In the genomic region with DNA sequence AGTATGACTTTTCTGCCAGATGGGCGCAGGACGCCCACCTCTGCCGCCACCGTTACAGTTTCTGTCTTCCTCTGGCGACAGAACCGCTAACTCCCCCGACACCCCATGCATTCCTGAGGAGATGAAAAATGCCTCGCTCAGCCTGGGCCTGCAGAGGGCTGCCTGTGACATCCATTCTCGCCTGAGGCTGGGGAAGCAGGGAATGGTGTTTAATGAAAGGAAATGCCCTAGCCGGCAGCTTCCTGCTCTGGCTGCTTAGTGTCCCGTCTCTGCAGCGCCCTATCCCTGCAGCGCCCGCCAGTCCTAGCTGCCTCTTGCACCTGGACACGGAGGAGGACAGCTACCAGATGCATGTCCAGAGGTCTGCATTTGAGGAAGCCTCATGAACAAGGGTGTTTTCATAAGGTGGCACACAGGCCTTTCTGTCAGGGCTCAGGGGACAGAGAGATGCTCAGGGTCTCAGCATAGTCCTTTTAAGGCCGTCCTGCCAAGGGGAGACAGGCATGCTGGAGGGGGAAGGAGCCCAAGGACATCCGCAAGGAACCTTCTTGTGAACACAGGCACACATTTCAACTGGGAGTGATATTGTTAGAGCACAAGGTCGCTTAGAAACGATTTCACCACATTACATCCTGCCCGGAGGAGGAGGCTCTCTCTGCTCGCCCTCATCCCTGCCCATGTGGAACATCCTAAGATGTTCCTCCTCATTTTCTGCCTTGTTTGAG, we compare ENCODE assay signal across 7 mouse cellular contexts. TPM values are rescaled to one million over a fixed set of nuclear protein-coding genes. Genes with fewer than 3 reads are reported as not detected.
A peak's percentile ranks its signal among the peaks of the same experiment; 100 is the strongest.
DNase-seq lines count a peak whose midpoint lies in the region; ATAC-seq and TF ChIP-seq lines count a peak whose summit lies in the region.

No protein-coding gene starts in this region.

- H3K9me3 ChIP-seq in CH12.LX (replicated peaks; ENCODE audit: low read length) (no peaks in the 10 kb centered on the region), ES-Bruce4 (replicated peaks; ENCODE audit: control insufficient read depth, insufficient read depth, low read length, poor library complexity, severe bottlenecking) (no peaks in the 10 kb centered on the region)
- H3K9me3 ChIP-seq in forebrain, postnatal 0 days (ENCODE audit: low read length), result no peaks in the 10 kb centered on the region
- H3K9me3 ChIP-seq in neural tube, embryonic 14.5 days (ENCODE audit: control insufficient read depth, low read length), result no peaks in the 10 kb centered on the region

- H3K9ac ChIP-seq in CH12.LX (ENCODE audit: insufficient read depth, low read depth) (no peak overlapping the region), ES-Bruce4 (ENCODE audit: low read depth, poor library complexity, severe bottlenecking) (no peak overlapping the region; the same call in 1 of the 2 replicates)
- peak overlapping the region; percentile 46 for H3K9ac ChIP-seq in forebrain, postnatal 0 days
- peak overlapping the region; percentile 54 for H3K9ac ChIP-seq in neural tube, embryonic 14.5 days (replicated peaks; ENCODE audit: low read depth, low read length)

- TF ChIP-seq CTCF in CH12.LX (conservative IDR thresholded peaks at IDR 0.05 in 1 of 2, IDR thresholded peaks at IDR 0.05 in 1 of 2; ENCODE audit: low read depth in 2 of 2, low read length in 2 of 2), result no peak
- TF ChIP-seq CTCF in ES-Bruce4 (IDR thresholded peaks at IDR 0.05; ENCODE audit: low read depth, low read length), result no peak
- TF ChIP-seq CTCF in forebrain, postnatal 0 days (IDR thresholded peaks at IDR 0.05; ENCODE audit: low read depth), result peak; percentile 41; the same call in 1 of the 2 replicates

- H3K27ac ChIP-seq in CH12.LX (ENCODE audit: insufficient read depth, low read depth) (no peak overlapping the region), ES-Bruce4 (ENCODE audit: insufficient read depth, low read length) (no peak overlapping the region)
- H3K27ac ChIP-seq in forebrain, postnatal 0 days (ENCODE audit: low read depth, low read length), result peak overlapping the region; percentile 76
- H3K27ac ChIP-seq in neural tube, embryonic 14.5 days (ENCODE audit: low read depth, low read length), result peak overlapping the region; percentile 74

- peak; percentile 64 for ATAC-seq in forebrain, postnatal 0 days
- ATAC-seq in neural tube, embryonic 14.5 days (ENCODE audit: low read depth), result peak; percentile 60; the same call in 1 of the 2 replicates
- ATAC-seq in granulocyte monocyte progenitor cell, adult 5-6 weeks (replicated peaks; ENCODE audit: poor library complexity, severe bottlenecking), result no peak

- dilution Hi-C loops in CH12.LX (cut with MboI; ENCODE audit: extremely low pct_ligation_motif_present, extremely low pct_unique_long_range_greater_than_20kb, low sequenced_read_pairs), result no loop called here

- TF ChIP-seq POLR2A in CH12.LX (IDR thresholded peaks at IDR 0.05; ENCODE audit: low read depth, low read length) (no peak), ES-Bruce4 (IDR thresholded peaks at IDR 0.05; ENCODE audit: insufficient read depth, low read length) (no peak)

- TF ChIP-seq RAD21 in CH12.LX (IDR thresholded peaks at IDR 0.05; ENCODE audit: low read depth, low read length), result no peak

- peaks cover 3 to 12% of the 10 kb centered on the region in 2 experiments; a peak in 3 of 4 replicates for H3K4me1 ChIP-seq in CH12.LX (ENCODE audit: control insufficient read depth in 1 of 2, insufficient read depth in 2 of 2)
- H3K4me1 ChIP-seq in ES-Bruce4 (ENCODE audit: control insufficient read depth, insufficient read depth, low read length), result no peaks in the 10 kb centered on the region
- peaks cover 17% of the 10 kb centered on the region for H3K4me1 ChIP-seq in forebrain, postnatal 0 days (ENCODE audit: insufficient read depth)
- peaks cover 18% of the 10 kb centered on the region for H3K4me1 ChIP-seq in neural tube, embryonic 14.5 days (ENCODE audit: control insufficient read depth, insufficient read depth, low read length)

- H3K36me3 ChIP-seq in CH12.LX (replicated peaks in 1 of 2; ENCODE audit: control insufficient read depth in 1 of 2, insufficient read depth in 1 of 2, low read length in 1 of 2) (no peaks in the 10 kb centered on the region), ES-Bruce4 (ENCODE audit: control insufficient read depth, insufficient read depth, low read length, poor library complexity, severe bottlenecking) (no peaks in the 10 kb centered on the region)
- no peaks in the 10 kb centered on the region for H3K36me3 ChIP-seq in forebrain, postnatal 0 days (ENCODE audit: insufficient read depth)
- no peaks in the 10 kb centered on the region for H3K36me3 ChIP-seq in neural tube, embryonic 14.5 days (ENCODE audit: control insufficient read depth, insufficient read depth, low read length)

- peak overlapping the region; percentile 9; the same call in 1 of the 2 replicates for H3K4me2 ChIP-seq in CH12.LX (ENCODE audit: insufficient read depth, low read depth, poor library complexity, severe bottlenecking)
- H3K4me2 ChIP-seq in forebrain, postnatal 0 days (ENCODE audit: low read depth), result peak overlapping the region; percentile 59
- H3K4me2 ChIP-seq in neural tube, embryonic 14.5 days (ENCODE audit: low read depth, low read length), result peak overlapping the region; percentile 58

- no peak overlapping the region for H3K4me3 ChIP-seq in CH12.LX (replicated peaks in 1 of 3; ENCODE audit: low read depth in 2 of 3, low read length in 2 of 3, poor library complexity in 1 of 3)
- H3K4me3 ChIP-seq in ES-Bruce4 (ENCODE audit: low read depth, low read length), result peak overlapping the region; percentile 19; the same call in 1 of the 2 replicates
- peak overlapping the region; percentile 28 for H3K4me3 ChIP-seq in forebrain, postnatal 0 days (ENCODE audit: low read depth, low read length)
- peak overlapping the region; percentile 26 for H3K4me3 ChIP-seq in neural tube, embryonic 14.5 days (ENCODE audit: low read depth, low read length)

- H3K27me3 ChIP-seq in CH12.LX (replicated peaks) (peaks cover 93% of the 10 kb centered on the region), ES-Bruce4 (ENCODE audit: control insufficient read depth, insufficient read depth, low read length, poor library complexity, severe bottlenecking) (no peaks in the 10 kb centered on the region)
- no peaks in the 10 kb centered on the region for H3K27me3 ChIP-seq in forebrain, postnatal 0 days (ENCODE audit: insufficient read depth, low read length)
- no peaks in the 10 kb centered on the region for H3K27me3 ChIP-seq in neural tube, embryonic 14.5 days (ENCODE audit: control insufficient read depth, insufficient read depth, low read length)

- H3K79me2 ChIP-seq in CH12.LX (replicated peaks; ENCODE audit: control insufficient read depth, extremely low read depth, insufficient read depth, poor library complexity, severe bottlenecking), result no peaks in the 10 kb centered on the region

- no peak for DNase-seq in CH12.LX (ENCODE audit: extremely low read depth)
- DNase-seq in forebrain, postnatal 0 days, result peak; percentile 70
- peak; percentile 88 for DNase-seq in layer of hippocampus, adult 9-11 months
- DNase-seq in adrenal gland, adult 8-10 months, result no peak

- TF ChIP-seq EP300 in CH12.LX (IDR thresholded peaks at IDR 0.05; ENCODE audit: low read length) (no peak), ES-Bruce4 (IDR thresholded peaks at IDR 0.05; ENCODE audit: insufficient read depth, low read depth, low read length) (no peak)

- WGBS in forebrain, postnatal 0 days, result 11% methylated on average over 21 of the region's 21 CpGs
- 11% methylated on average over 21 of the region's 21 CpGs for WGBS in neural tube, embryonic 14.5 days

- in situ Hi-C loops in CH12.LX (cut with MboI; ENCODE audit: low pct_ligation_motif_present, low pct_unique_long_range_greater_than_20kb, low sequenced_read_pairs), result no loop called here

TF ChIP-seq in CH12.LX, 34 proteins besides CTCF, POLR2A, EP300 and RAD21 (continues in another document):
- no peak for TF ChIP-seq USF2 (conservative IDR thresholded peaks at IDR 0.05; ENCODE audit: low read depth, low read length)

RNA-seq across cellular contexts. Expression of a gene that starts 13.7 kb away (rescaled TPM):
- not detected in 2 replicates for total RNA-seq in CH12.LX (2012; rRNA removed)
- total RNA-seq in CH12.LX (2014; rRNA removed), result not detected in 2 replicates
- not detected in 2 replicates for polyA plus RNA-seq in CH12.LX (2012; ENCODE audit: insufficient read length, low read depth)
- polyA plus RNA-seq in ES-Bruce4 (2011; ENCODE audit: insufficient read depth, insufficient read length, low read depth, missing spikeins), result 0.32 and 0.48 TPM in 2 replicates
- 26.6 and 27.4 TPM in 2 replicates for total RNA-seq in forebrain, postnatal 0 days (2014; rRNA removed)
- 20.8 and 22.6 TPM in 2 replicates for polyA plus RNA-seq in forebrain, postnatal 0 days (2015; fragmentation: Nextera tagmentation; extraction: Ambion mirVana)
- polyA plus RNA-seq in neural tube, embryonic 14.5 days (2014; fragmentation: Nextera tagmentation; extraction: Ambion mirVana), result 12.8 and 17.5 TPM in 2 replicates
- total RNA-seq in granulocyte monocyte progenitor cell, adult 5-6 weeks (2014; fragmentation: Nextera tagmentation), result 1.1 TPM in 1 of 2 replicates, not detected in the other
- not detected in 2 replicates for total RNA-seq in granulocyte monocyte progenitor cell, adult 5-6 weeks (2017)
- total RNA-seq in adrenal gland, adult 8-10 months (2022), result 1 to 10 TPM in 3 of 4 experiments, under 1 TPM in 1; 0.92 to 2.6 (median 1.2) TPM

RNA-seq across cellular contexts. Expression of a gene that starts 22.1 kb away (rescaled TPM):
- 17.3 and 26.9 TPM in 2 replicates for total RNA-seq in CH12.LX (2012; rRNA removed)
- 11.2 and 13.3 TPM in 2 replicates for total RNA-seq in CH12.LX (2014; rRNA removed)
- 12.1 and 15.2 TPM in 2 replicates for polyA plus RNA-seq in CH12.LX (2012; ENCODE audit: insufficient read length, low read depth)
- 15.2 and 16.1 TPM in 2 replicates for polyA plus RNA-seq in ES-Bruce4 (2011; ENCODE audit: insufficient read depth, insufficient read length, low read depth, missing spikeins)
- total RNA-seq in forebrain, postnatal 0 days (2014; rRNA removed), result 21.5 and 28.1 TPM in 2 replicates
- polyA plus RNA-seq in forebrain, postnatal 0 days (2015; fragmentation: Nextera tagmentation; extraction: Ambion mirVana), result 13.9 and 17.8 TPM in 2 replicates
- 24.2 and 25.4 TPM in 2 replicates for polyA plus RNA-seq in neural tube, embryonic 14.5 days (2014; fragmentation: Nextera tagmentation; extraction: Ambion mirVana)
- 34.0 and 36.8 TPM in 2 replicates for total RNA-seq in granulocyte monocyte progenitor cell, adult 5-6 weeks (2014; fragmentation: Nextera tagmentation)
- 6.9 and 10.7 TPM in 2 replicates for total RNA-seq in granulocyte monocyte progenitor cell, adult 5-6 weeks (2017)
- 10 to 100 TPM; 36.0 to 39.9 (median 38.2) TPM for total RNA-seq in adrenal gland, adult 8-10 months (2022)

RNA-seq across cellular contexts. Expression of a gene that starts 59.7 kb away (rescaled TPM):
- total RNA-seq in CH12.LX (2012; rRNA removed) (0.17 and 0.38 TPM in 2 replicates), CH12.LX (2014; rRNA removed) (0.08 and 0.35 TPM in 2 replicates)
- polyA plus RNA-seq in CH12.LX (2012; ENCODE audit: insufficient read length, low read depth) (1.9 and 2.4 TPM in 2 replicates), ES-Bruce4 (2011; ENCODE audit: insufficient read depth, insufficient read length, low read depth, missing spikeins) (not detected in 2 replicates)
- total RNA-seq in forebrain, postnatal 0 days (2014; rRNA removed), result 1.0 and 2.0 TPM in 2 replicates
- 0.64 and 0.94 TPM in 2 replicates for polyA plus RNA-seq in forebrain, postnatal 0 days (2015; fragmentation: Nextera tagmentation; extraction: Ambion mirVana)
- 0.31 and 0.55 TPM in 2 replicates for polyA plus RNA-seq in neural tube, embryonic 14.5 days (2014; fragmentation: Nextera tagmentation; extraction: Ambion mirVana)
- not detected in 2 replicates for total RNA-seq in granulocyte monocyte progenitor cell, adult 5-6 weeks (2014; fragmentation: Nextera tagmentation)
- not detected in 2 replicates for total RNA-seq in granulocyte monocyte progenitor cell, adult 5-6 weeks (2017)
- 1 to 10 TPM; 1.0 to 1.4 (median 1.2) TPM for total RNA-seq in adrenal gland, adult 8-10 months (2022)

Comparison
In these comparisons a context has a peak if more than half of its experiments do, and no peak if none do; other contexts are left out.
1. DNase-seq: peak in forebrain, postnatal 0 days (single experiment) and layer of hippocampus, adult 9-11 months (single experiment); none in CH12.LX (single experiment) and adrenal gland, adult 8-10 months (single experiment).
2. H3K27ac ChIP-seq: peak in forebrain, postnatal 0 days (single experiment) and neural tube, embryonic 14.5 days (single experiment); none in CH12.LX (single experiment) and ES-Bruce4 (single experiment).
3. H3K4me2 ChIP-seq: peak in every context shown above with its lines; median percentile 59 in forebrain, postnatal 0 days; 58 in neural tube, embryonic 14.5 days; 9 in CH12.LX.
4. H3K4me3 ChIP-seq: peak in ES-Bruce4 (single experiment), forebrain, postnatal 0 days (single experiment) and neural tube, embryonic 14.5 days (single experiment); none in CH12.LX (0 of 3).
5. H3K9ac ChIP-seq: peak in forebrain, postnatal 0 days (single experiment) and neural tube, embryonic 14.5 days (single experiment); none in CH12.LX (single experiment) and ES-Bruce4 (single experiment).